Mouse (Mus musculus) 3134 (cell line): ENCODE measurements around the gene Ttf2.

Experiments used
- DNase-seq: peaks from one replicate; pipeline ENCODE4 v3.0.0-alpha.2; 2011; ENCODE audit warnings: low spot score; ENCODE audit not compliant: insufficient read length; ENCODE audit errors: extremely low read depth

The Ttf2 gene

DNA sequence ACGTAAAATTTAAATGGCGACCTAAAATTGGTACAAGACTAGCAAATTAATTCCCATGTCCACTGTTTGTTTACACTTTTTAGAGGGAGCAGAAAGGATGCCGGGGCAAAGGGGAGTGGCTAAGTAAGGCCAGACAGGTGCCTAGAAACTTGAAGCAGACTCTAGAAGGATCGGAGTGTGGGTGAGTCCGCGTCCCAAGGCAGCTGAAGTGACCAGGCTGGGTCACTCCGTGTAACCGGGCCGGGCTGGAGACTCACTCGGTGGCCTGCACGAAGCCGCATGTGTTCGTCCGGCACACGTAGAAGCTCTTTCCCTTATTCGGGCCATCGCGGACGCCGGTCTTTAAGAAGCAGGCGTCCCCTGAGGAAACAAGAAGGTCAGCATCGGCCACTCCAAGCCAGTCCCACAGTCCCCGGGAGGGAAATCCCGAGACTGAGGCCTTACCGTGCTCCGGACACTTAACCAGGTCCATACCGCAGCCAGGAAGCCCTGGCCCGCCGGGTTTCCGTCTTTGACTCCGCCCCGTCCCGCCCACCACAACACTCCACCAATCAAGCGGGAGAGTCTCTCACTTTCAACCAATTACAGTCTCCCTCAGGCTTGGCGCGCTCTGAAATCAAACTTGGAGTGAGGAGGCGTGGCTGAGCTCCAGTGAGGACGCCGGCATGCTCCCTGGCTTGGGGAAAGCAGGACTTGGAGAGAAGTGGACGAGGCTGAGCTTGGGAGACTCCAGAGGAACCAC lies at the start of gene Ttf2:
Gene Ttf2, minus strand, starts transcription at position 488 of the 742 bp plus-strand sequence.
- peak; percentile 97 for DNase-seq

DNA sequence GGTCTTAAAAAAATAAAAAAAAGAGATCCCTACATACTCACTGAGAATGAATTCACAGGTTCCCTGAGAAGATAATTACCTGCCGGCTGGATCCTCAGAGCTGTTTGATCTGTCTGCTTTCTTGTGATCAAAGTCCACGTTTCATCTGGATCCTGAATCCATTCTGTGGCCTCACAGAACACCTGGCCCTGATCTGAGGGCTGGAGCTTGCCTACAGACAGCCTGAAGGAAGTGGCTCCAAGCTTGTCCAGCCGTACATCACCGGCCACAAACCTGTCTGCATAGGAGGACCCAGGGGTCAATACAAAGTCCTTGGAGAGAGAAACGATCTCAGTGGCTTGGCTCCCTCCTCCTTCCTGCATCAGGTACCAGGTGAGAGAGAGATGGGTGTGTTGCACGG lies 49.0 kb upstream of the Ttf2 start:
- DNase-seq: no peak

DNA sequence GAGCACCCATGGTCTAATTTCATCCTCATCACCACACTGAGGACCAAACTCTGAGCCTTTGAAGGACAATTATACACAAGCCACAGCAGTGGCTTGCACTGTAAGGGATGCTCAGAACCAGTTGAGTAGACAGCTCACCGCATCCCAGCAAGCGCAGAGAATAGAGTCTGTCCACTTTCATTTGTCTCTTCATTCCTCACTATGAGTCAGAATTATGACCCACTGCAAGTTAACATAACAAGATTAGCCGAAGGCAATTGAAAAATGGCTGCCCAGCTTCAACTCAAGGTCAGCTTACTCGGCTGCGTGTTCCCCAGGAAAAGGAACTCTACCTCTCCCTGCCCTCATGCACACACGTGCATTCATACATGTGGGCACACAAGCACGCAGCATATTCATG lies 46.6 kb upstream of the Ttf2 start:
- no peak for DNase-seq

DNA sequence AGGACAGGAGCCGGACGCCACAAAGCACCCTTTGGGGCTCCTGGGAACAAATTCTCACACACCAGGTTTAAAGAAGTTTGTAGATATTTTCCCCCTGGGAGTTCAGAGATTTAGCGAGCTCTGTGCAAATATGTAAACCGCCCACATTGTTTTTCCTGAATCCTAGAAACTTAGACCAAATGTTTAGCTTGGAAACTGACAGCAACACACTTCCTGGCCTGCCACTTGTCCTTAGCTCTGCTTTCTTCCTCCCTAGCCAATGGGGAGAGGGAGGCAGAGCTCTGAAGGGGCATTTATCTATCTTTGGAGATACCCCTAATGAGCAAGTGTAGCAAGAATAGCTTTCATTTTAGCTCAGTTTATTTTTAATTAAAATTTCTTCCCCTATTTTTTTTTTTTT lies 45.8 kb upstream of the Ttf2 start:
- no peak for DNase-seq

DNA sequence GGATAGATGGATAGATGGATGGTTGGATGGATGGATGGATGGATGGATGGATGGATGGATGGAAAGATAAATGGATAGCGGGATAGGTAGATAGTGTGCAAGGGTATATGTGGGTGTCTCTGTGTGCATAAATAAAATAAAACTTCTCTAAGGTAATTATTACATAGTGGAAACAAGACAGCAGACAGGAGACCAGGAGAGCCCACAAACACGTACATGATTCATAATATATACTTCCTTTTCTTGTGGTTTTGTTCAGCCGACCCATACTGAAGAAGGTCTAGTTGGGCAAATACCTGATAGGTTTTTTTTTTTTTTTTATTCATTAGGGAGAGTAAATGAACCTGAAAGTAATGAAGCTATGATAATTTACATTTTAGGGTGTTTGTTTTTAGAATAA lies 44.1 kb upstream of the Ttf2 start:
- no peak for DNase-seq

DNA sequence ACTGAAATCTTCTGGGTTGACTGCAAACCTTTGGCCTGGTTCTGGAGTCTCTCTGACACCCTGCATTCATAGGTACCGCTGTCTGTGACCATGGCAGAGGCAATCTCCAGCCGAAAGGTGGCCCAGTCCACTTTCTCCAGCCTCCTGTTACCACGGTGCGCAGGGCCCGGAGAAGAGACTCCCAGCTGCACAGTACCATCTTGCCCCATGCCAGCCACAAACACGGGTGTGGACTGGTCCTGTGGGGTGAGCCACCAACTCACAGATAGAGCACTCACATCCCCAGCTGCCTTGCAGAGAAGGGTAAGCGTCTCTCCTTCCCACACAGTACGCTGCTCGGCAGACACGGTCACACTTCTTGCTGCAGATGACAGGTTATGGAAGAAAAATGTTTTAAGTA lies 43.5 kb upstream of the Ttf2 start:
- no peak for DNase-seq

DNA sequence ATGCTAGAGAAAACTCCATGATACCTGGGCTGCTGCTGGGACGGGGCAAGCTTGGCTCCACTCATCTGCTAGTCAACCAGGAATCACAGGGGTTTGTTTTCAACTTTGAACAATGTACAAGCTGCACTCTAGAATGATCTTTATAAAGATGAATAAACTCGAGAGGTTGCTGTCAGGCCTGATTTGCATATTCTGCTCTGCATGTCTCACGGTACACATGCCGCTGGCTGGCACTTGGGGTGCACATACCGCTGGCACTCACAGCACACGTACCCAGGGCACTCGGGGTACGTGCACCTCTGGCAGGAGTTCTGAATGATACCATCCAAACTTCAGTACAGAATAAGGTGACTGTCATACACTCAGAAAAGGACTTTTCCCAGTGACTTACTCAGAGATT lies 43.1 kb upstream of the Ttf2 start:
- DNase-seq: no peak

DNA sequence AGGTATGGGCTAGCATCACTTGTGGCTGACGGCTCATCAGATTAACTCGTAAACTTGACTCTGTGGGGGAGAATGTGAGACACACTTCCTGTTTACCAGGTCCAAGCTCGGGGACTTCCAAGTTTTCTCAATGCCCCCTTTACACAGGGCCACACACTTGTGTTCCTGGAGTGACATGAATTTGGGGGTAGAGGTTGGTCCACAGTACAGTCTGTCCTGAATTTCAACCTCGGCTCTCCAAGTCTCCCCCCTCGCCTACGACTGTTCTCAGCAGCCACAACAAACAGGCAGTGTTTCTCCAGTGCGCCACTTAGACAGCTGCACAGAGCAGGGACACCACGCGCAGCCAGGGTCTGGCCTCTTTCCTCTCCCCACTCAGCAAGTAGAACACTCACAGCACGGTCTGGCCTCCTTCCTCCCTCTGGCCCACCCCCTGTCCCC lies 42.7 kb upstream of the Ttf2 start:
- no peak for DNase-seq

DNA sequence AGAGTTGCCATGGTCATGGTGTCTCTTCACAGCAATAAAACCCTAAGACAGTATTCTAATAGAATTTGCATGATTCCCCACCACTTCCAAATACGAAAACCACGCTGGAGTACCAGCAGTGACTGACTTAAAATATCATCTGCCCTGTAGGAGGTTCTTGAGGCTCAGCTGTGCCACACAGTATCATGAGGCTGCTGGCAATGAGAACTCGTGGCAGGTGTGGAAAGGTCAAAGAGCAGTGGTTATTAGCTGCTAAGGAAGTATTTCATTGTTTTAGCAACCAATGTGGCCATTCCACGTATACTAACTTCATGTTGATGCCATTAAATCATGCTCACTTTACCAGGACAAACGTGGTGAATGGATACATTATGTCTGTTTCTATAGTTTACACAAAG lies 41.7 kb upstream of the Ttf2 start:
- DNase-seq: no peak

DNA sequence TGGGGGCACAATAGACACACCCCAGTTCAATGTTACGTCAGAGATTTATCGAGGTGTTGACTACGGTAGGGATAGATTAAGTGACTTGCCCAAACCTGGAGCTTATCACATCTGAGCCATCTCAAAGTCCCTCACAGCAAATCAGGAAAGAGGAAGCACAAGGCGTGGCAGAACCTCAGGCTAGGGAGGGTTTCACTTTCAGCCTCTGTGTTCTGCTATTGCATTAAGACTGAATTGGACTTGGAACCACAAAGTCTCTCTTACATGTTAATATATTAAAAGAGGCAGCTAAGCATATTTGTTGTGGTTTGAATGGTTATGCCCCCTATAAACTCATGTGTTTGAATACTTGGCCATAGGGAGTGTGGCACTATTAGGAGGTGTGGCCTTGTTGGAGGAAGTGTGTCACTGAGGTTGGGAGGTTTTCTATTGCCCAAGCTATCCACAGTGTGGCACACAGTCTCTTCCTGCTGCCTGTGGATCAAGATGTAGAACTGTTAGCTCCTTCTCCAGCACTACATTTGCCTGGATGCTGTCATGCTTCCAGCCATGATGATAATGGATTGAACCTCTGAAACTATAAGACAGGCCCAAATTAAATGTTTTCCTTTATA lies 41.2 kb upstream of the Ttf2 start:
- DNase-seq: no peak

DNA sequence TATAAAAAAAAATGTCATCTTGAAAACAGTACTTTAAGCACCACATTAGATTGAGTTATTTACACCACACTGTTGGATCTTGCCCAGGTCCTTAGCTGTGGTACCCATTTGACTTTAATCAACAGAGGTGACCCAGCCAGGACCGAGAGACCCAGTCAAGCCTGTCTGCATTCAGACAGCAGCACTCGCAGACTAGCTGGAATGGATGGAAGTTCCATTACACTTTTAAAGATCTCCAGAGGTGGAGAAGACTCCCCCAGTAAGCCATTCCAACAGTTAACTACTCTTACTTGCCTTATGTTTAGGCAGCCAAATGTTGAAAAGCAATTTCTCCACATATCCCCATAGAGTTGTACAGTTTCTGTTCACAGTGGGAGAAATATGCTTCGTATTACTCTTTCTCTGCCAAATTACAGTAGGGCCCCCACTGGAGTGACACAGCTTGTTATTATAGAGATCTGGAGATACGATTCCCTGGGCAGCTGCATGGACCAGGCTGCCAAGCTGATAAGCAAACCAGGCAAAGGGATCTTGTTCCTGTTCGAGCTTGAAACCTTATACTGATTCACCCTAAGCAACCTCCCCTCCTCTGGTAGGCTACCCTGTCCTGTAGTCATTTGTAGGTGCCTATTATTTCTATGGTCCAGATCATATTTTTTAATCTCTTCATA lies 37.8 kb upstream of the Ttf2 start:
- DNase-seq: no peak

DNA sequence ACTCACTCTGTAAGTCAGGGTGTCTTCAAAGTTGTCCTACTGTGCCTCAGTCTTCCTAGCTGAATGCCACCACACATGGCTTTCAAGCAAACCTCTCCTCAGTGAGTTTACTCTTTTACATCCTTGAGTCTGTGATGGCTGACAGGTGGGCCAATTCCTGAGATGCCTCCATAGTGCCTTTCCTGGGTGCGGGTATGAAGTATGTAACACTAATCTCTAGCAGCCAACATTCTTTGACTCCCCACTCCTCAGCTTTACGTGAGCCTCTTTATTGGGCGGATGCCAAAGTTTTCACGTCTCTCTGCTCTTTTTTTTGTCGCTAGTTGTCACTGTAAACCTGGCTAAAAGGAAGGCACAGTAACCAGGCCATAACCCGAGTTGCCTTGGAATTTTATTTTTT lies 35.9 kb upstream of the Ttf2 start:
- DNase-seq: no peak

DNA sequence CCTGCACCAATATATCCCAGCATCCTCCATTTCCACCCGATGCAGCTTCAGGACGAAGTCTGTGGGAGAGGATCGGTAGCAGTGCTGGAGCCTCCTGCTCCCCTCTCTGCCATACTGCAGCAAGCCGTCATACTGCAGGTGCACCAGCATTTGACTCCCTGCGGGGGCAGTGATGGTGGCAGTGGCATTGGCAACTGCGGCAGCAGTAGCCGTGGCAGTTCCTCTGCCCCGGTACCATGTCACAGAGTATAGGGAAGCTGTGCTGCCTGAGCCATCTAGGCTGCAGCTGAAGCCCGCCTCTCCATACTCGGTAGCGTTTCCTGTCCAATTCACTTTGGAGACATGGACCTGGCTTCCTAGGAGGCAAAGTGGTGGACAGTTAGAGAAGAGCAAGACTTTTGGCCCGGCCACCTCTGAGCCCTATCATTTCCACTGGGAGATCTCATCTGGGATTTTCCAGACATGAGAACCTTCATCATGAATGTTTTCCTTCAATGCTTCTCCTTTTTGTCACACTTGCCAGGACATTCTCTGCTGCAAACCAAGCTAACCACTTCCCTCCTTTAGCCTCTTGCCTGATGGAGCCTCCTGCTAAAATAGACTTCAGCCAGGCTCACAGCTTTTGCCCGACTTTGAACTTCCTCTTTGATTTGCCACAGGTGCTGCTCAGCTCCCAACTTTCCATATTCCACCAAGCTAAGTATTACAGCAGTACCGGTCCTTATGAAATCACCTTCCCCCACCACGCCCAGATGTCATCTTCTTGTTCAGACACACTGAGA lies 34.3 kb upstream of the Ttf2 start:
- no peak for DNase-seq

DNA sequence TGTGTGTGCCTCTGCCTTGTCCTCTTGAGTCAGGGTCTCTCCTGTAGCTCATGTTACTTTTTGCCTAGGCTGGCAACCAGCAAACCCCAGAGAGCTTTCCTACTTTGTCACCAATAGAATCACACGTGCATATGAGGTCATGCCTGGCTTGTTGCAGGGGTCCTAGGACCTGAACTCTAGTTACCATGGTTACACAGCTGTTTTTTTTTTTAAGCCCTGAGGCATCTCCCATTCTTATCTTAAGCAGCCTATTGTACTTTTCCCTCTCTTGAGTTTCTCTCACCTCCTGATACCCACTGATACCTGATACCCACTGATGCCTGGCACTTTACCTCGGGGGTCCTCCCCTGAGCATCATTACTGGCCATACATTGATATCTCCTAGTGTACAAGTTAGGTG lies 30.3 kb upstream of the Ttf2 start:
- no peak for DNase-seq

DNA sequence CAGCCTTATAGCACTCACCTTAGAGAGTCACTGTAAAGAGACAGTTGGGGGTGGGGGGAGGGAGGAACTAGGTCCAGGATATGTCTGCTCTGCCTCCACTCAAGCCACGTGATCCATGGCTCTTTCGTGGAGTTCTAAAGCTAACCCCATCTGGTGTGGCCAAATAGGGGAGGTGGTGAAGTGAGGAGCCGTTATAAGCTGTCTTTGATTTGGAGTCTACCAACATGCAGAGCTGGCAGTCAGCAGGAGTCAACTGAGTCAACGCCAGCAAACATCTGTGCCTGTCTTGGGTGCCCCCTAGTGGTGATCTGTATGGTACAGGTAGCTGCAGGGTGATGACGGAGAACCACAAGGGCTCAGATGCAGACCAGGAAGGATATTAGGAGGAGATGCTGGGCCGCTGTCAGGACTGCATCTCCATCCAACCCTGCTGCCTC lies 29.5 kb upstream of the Ttf2 start:
- no peak for DNase-seq

DNA sequence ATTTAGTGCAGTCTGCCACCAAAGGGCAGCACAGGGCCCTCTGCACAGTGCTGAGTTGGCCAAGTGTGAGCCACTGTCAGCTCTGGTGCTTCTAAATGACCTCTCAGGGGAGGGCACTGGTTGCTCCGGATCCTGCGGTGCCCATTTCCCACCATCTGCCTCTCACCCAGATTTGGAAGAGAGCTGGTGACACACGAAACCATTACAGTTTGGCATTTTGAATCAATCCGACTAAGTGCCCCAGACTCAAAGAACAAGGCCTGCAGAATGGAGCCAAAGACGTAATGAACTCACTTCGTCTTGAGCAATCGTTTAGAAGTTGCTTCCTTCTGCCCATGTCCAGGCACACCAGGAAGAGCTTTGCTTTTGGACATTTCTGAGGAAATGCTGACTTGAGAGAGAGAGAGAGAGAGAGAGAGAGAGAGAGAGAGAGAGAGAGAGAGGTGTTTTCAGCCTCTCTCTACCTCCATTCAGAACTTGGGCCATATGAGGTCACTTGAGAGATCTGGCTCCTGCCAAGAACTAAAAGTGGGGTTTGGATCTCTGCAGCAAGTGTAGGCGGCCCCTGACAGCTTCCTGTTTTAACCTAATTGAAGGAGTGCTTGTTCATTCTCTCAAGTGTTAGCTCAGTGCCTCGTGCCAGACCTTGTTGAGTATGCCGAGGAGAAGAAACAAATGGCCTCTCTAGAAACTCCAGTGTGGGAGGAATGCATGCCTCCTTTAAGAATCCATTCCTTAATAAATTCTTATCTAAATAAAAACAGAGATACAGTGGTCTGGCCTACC lies 28.5 kb upstream of the Ttf2 start:
- DNase-seq: no peak

DNA sequence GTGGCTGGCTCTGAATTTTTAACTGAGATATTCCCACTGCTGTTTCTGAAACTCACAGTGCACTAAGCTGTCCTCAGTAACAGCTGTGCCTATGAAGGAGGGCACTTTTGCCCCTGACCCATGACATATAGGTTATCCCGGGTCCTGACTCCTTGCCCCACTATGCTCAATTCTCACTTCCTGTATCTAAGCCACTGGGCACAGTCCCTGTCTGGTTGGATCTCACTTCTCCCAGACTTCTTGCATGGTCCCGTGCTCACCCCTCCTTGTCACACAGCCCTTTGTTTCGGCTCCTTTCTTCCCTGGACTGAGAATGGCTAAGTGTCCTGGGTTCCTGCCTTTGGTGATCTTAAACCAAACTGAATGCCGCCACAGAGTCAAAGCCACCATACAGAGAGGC lies 24.8 kb upstream of the Ttf2 start:
- no peak for DNase-seq

DNA sequence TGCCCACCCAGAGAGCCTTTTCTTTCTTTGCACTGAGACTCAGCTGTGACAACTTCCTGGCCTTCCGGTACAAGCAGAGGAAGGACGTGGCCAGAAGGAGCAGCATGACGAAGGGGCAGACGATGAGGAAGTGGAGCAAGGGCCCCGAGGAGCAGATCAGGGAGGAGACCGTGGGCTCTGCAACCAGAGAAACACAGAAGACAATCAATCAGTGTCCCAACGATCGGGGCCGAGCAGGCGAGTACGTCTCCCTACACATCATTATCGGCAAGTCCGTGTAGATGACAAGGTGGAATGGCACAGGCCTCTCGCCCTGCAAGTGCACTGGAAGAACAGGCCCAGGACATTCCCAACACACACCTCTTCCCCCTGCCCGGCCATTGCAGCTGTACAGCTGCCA lies 24.3 kb upstream of the Ttf2 start:
- DNase-seq: no peak

DNA sequence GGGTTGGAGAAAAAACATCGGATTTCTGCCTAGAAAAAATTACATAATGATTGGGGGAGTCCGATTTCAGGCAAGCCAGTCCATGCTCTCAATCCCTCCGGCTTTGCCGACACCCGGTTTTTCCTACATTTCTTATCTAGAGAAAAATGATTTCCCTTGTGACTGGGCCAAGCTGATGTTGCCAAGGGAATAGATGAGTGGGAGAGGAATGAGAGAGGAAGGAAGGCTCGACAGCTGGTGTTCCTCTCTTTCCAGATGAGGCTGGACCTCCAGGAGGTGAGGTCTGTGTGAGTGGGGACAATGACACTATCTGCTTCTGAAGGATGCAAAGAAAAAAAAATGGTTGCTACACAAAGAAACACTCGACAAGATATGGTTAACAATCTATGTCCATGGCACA lies 23.7 kb upstream of the Ttf2 start:
- no peak for DNase-seq

DNA sequence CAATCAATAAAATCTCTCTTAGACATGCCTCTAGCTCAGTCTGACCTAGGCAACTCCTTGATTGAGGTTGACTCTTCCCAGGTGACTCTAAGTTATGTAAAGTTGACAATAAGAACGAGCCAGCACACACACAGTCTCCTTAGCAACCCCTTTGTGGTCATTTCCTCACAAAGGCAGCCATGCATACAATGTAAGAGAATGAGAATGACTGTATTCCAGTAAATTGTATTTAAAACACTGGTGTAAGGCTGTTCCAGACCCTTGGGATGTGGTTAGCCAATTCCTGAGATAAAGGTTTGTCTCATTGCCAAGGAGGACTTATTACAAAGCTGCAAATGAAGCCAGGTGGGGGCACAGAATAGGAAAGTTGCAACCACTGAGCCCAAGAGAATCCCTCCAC lies 20.8 kb upstream of the Ttf2 start:
- DNase-seq: no peak

DNA sequence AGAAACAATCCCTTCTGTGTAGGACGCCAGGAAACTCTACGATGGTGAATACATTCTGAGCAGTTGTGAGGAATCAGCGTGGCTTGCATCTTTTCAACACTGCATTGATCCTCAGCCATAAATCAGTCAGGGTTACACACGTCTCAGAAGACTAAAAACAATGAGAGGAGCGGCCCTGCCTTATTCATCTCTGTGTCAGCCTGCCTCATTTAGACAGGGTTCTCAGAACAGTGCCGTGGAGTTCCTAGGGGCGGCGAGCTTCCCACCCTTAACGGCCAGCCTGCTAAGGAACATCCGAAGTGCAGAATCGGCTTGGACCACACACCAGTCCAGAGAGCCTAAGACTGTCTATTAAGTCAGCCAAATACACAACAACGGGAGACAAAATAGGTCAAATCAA lies 20.0 kb upstream of the Ttf2 start:
- no peak for DNase-seq
